Mouse (Mus musculus) heart, adult 9 months (tissue): ENCODE measurements around the gene Zfp648.

ENCODE experiments used
- DNase-seq, 2 experiments: peaks; one replicate each; pipeline ENCODE4 v3.0.0; 2022; ENCODE audit warnings: low spot score in 2 of 2

The Zfp648 gene

DNA sequence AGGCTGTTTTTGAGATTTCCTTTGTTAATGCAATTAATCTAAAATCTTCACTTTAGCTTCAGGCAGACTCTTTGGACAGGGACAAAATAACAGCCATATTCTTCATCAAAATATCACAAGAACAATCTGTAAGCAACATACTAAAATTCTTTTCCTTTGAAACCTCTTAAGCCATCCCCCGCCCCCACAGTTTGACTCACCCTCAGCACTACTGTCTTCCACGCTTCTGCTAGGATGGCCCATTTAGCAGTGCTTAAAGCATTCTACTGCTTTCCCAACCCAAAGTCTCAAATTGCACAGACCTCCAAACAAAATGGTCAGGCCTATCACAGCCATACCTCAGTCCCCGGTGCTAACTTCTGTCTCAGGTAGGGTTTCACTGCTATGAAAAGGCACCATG, 19.6 kb downstream of the Zfp648 start:
- DNase-seq, result no peak

GRCm38 (mm10) chr1:154223807-154224207, 22.8 kb downstream of the Zfp648 start:
- DNase-seq, result no peak

- DNase-seq, result no peak
These were observed 31.6 kb downstream of the Zfp648 start for GRCm38 (mm10) chr1:154232594-154232993.

DNA sequence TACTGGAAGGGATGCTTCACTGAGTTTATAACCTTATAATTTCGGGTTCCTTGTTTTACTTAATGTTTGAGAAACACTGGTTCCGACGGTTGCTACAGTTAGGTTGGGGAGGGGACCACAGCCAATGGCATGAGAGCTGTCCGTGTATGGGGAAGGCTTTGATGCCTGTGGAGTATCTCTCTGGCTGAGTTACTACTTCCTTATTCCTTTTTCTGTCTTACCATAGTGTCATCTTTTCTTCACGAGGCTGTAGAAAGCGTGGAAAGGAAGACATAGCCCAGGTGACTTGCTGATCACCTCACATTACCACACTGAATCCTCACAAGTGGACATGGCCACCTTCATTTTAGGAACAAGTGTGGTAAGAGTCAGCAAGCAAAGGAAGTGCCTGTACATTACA, 32.0 kb downstream of the Zfp648 start:
- DNase-seq, result no peak

- no peak for DNase-seq
These were observed 33.8 kb downstream of the Zfp648 start for GRCm38 (mm10) chr1:154234814-154235213.

DNA sequence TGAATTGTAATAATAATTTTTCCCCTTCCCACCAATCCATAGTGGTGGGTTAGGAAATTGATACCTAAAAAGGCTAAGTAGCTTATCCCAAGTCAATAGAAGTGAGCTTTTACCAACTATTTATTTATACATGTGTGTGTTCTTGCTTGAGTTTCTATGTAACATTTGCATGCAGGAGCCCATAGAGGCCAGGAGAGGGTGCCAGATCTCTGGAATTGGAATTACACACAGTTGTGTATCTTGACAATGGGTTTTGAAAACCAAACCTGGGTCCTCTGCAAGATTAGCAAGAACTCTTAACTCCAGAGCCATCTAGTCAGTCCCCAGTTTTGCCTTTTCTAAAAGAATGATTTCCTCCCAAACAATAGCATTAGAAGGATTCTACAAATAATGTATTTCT, 37.9 kb downstream of the Zfp648 start:
- DNase-seq, result no peak

DNA sequence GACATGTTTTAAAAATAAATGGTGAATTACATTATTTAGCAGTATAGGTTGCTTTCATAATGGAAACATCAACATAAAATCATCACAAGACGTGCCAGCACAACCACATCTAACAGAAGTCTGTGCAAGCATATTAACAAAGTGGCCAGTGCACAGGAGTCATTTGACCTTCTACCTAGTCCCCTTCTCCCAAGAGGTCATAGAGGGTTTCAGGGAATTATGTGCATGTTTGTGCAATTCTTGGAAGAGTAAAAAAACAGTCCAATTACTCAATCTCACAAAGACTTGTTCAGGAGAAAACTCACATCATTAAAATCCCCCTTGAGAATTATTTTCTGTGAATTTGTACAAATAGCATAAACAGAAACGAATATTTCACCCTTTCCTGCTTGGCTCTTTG, 50.2 kb downstream of the Zfp648 start:
- DNase-seq, result no peak

GRCm38 (mm10) chr1:154252739-154253138, 51.8 kb downstream of the Zfp648 start:
- no peak for DNase-seq
